Mouse (Mus musculus): ENCODE data around the gene Acss1.

- TF ChIP-seq CTCF (IDR thresholded peaks at IDR 0.05; ENCODE audit: extremely low read depth, insufficient read length, insufficient replicate concordance, low read depth, low read length) (no peak), POLR2A (IDR thresholded peaks at IDR 0.05; ENCODE audit: low read depth, low read length) (no peak)
Observed at GRCm38 (mm10) chr2:150656112-150656511, 12.2 kb downstream of the Acss1 start.
